Mouse (Mus musculus) CH12.LX (cell line): ENCODE measurements around the gene Sept12. TPM values are rescaled to one million over a fixed set of nuclear protein-coding genes. Genes with fewer than 3 reads are reported as not detected.

Experiments
- DNase-seq: peaks from one replicate; pipeline ENCODE4 v3.0.0-alpha.2; 2013; ENCODE audit errors: extremely low read depth
- H3K27ac ChIP-seq: 2 replicates; pipeline ENCODE4 v1.5.1; 2012; ENCODE audit warnings: low read depth, mild to moderate bottlenecking, control low read depth, moderate library complexity; ENCODE audit not compliant: insufficient read depth
- H3K27me3 ChIP-seq: replicated peaks from 2 replicates; pipeline ENCODE3; 2012; ENCODE audit warnings: inconsistent platforms
- H3K36me3 ChIP-seq, 2 experiments: replicated peaks in 1 of 2; 2 replicates each; pipeline versions ENCODE3 to v1.6.1; 2012; ENCODE audit warnings: inconsistent platforms in 1 of 2, low read length in 1 of 2, mild to moderate bottlenecking in 1 of 2, mixed read lengths in 1 of 2, moderate library complexity in 1 of 2; ENCODE audit not compliant: control insufficient read depth in 1 of 2, insufficient read depth in 1 of 2
- H3K4me1 ChIP-seq, 2 experiments: 2 replicates each; pipeline ENCODE4 v1.6.1; 2012; ENCODE audit warnings: inconsistent platforms in 1 of 2, moderate library complexity in 1 of 2; ENCODE audit not compliant: insufficient read depth in 2 of 2, control insufficient read depth in 1 of 2
- H3K4me2 ChIP-seq: 2 replicates; pipeline ENCODE4 v1.6.1; 2012; ENCODE audit warnings: low read depth, mild to moderate bottlenecking, control low read depth; ENCODE audit not compliant: poor library complexity, insufficient read depth, severe bottlenecking
- H3K4me3 ChIP-seq, 3 experiments: fragments of 150-350 bp in 1 of 3; sonication (generic) in 1 of 3; replicated peaks in 1 of 3; 2 replicates each; pipeline versions ENCODE3 to v1.5.1; 2011 to 2012; ENCODE audit warnings: low read depth in 2 of 3, low read length in 2 of 3, mild to moderate bottlenecking in 2 of 3, moderate library complexity in 2 of 3, control low read depth in 1 of 3, improper control_type of control experiment in 1 of 3, inconsistent platforms in 1 of 3, mixed read lengths in 1 of 3; ENCODE audit not compliant: poor library complexity in 1 of 3
- H3K79me2 ChIP-seq: replicated peaks from 2 replicates; pipeline ENCODE4 v1.6.1; 2012; ENCODE audit warnings: mild to moderate bottlenecking, moderate library complexity; ENCODE audit not compliant: control insufficient read depth, poor library complexity, insufficient read depth, severe bottlenecking; ENCODE audit errors: extremely low read depth
- H3K9ac ChIP-seq: 2 replicates; pipeline ENCODE4 v1.6.1; 2012; ENCODE audit warnings: low read depth, mild to moderate bottlenecking, control low read depth, moderate library complexity; ENCODE audit not compliant: insufficient read depth
- H3K9me3 ChIP-seq: replicated peaks from 2 replicates; pipeline ENCODE3; 2012; ENCODE audit warnings: low read length, inconsistent platforms, mixed read lengths
- BHLHE40 ChIP-seq: IDR thresholded peaks from 2 replicates; pipeline ENCODE4 v1.6.1; 2011; ENCODE audit warnings: mild to moderate bottlenecking, low read depth, low read length, improper control_type of control experiment
- CHD1 ChIP-seq: IDR thresholded peaks from 2 replicates; pipeline ENCODE4 v1.6.1; 2012; ENCODE audit warnings: low read depth, low read length, improper control_type of control experiment, inconsistent platforms
- CTCF ChIP-seq, 2 experiments: IDR thresholded peaks in 1 of 2; conservative IDR thresholded peaks in 1 of 2; 2 replicates each; pipeline ENCODE4 v1.5.1; 2011 to 2012; ENCODE audit warnings: low read depth in 2 of 2, low read length in 2 of 2, improper control_type of control experiment in 1 of 2, inconsistent platforms in 1 of 2, mild to moderate bottlenecking in 1 of 2, moderate library complexity in 1 of 2
- HCFC1 ChIP-seq: IDR thresholded peaks from 2 replicates; pipeline ENCODE4 v1.6.1; 2012; ENCODE audit warnings: low read depth, mild to moderate bottlenecking, inconsistent platforms, low read length, improper control_type of control experiment
- IRF4 ChIP-seq: IDR thresholded peaks from 2 replicates; pipeline ENCODE4 v1.6.1; 2014; ENCODE audit warnings: low read depth, mild to moderate bottlenecking, inconsistent platforms, low read length, improper control_type of control experiment
- JUN ChIP-seq: IDR thresholded peaks from 2 replicates; pipeline ENCODE4 v1.6.1; 2011; ENCODE audit warnings: low read depth, mild to moderate bottlenecking, low read length, improper control_type of control experiment, moderate library complexity; ENCODE audit not compliant: insufficient read depth
- JUND ChIP-seq: conservative IDR thresholded peaks from 2 replicates; pipeline ENCODE4 v1.6.1; 2011; ENCODE audit warnings: low read depth, low read length, improper control_type of control experiment
- KAT2A ChIP-seq: IDR thresholded peaks from 2 replicates; pipeline ENCODE4 v1.6.1; 2012; ENCODE audit warnings: low read length, improper control_type of control experiment, inconsistent platforms; ENCODE audit not compliant: insufficient replicate concordance
- MAX ChIP-seq: IDR thresholded peaks from 2 replicates; pipeline ENCODE4 v1.6.1; 2011; ENCODE audit warnings: low read length, improper control_type of control experiment
- MAZ ChIP-seq: IDR thresholded peaks from 2 replicates; pipeline ENCODE4 v1.6.1; 2012; ENCODE audit warnings: low read depth, mild to moderate bottlenecking, inconsistent platforms, low read length, improper control_type of control experiment, moderate library complexity
- MEF2A ChIP-seq: IDR thresholded peaks from 2 replicates; pipeline ENCODE4 v1.6.1; 2014; ENCODE audit warnings: low read depth, mild to moderate bottlenecking, inconsistent platforms, low read length, improper control_type of control experiment, borderline replicate concordance
- MXI1 ChIP-seq: IDR thresholded peaks from 2 replicates; pipeline ENCODE4 v1.6.1; 2011; ENCODE audit warnings: mild to moderate bottlenecking, low read depth, low read length, improper control_type of control experiment
- MYC ChIP-seq: IDR thresholded peaks from 2 replicates; pipeline ENCODE4 v1.6.1; 2011; ENCODE audit warnings: low read depth, mild to moderate bottlenecking, improper control_type of control experiment, low read length
- NELFE ChIP-seq: IDR thresholded peaks from 2 replicates; pipeline ENCODE4 v1.6.1; 2011; ENCODE audit warnings: low read depth, low read length, improper control_type of control experiment
- POLR2A ChIP-seq: IDR thresholded peaks from 2 replicates; pipeline ENCODE4 v1.6.1; 2011; ENCODE audit warnings: low read depth, mild to moderate bottlenecking, improper control_type of control experiment, low read length
- POLR2AphosphoS2 ChIP-seq: IDR thresholded peaks from 2 replicates; pipeline ENCODE4 v1.6.1; 2011; ENCODE audit warnings: low read depth, low read length, improper control_type of control experiment
- RAD21 ChIP-seq: IDR thresholded peaks from 2 replicates; pipeline ENCODE4 v1.6.1; 2011; ENCODE audit warnings: low read depth, mild to moderate bottlenecking, low read length, improper control_type of control experiment, moderate library complexity
- SIN3A ChIP-seq: IDR thresholded peaks from 2 replicates; pipeline ENCODE4 v1.6.1; 2012; ENCODE audit warnings: low read length, improper control_type of control experiment, inconsistent platforms
- SMC3 ChIP-seq: IDR thresholded peaks from 2 replicates; pipeline ENCODE4 v1.6.1; 2011; ENCODE audit warnings: low read depth, low read length, improper control_type of control experiment
- TBP ChIP-seq: conservative IDR thresholded peaks from 2 replicates; pipeline ENCODE4 v1.6.1; 2011; ENCODE audit warnings: low read depth, low read length, improper control_type of control experiment
- UBTF ChIP-seq: IDR thresholded peaks from 2 replicates; pipeline ENCODE4 v1.6.1; 2012; ENCODE audit warnings: low read depth, mild to moderate bottlenecking, inconsistent platforms, low read length, improper control_type of control experiment, moderate library complexity
- USF1 ChIP-seq: IDR thresholded peaks from 2 replicates; pipeline ENCODE4 v1.6.1; 2014; ENCODE audit warnings: low read depth, mild to moderate bottlenecking, inconsistent platforms, low read length, improper control_type of control experiment
- USF2 ChIP-seq: conservative IDR thresholded peaks from 2 replicates; pipeline ENCODE4 v1.6.1; 2011; ENCODE audit warnings: low read depth, low read length, improper control_type of control experiment
- ZC3H11A ChIP-seq: IDR thresholded peaks from 2 replicates; pipeline ENCODE4 v1.6.1; 2012; ENCODE audit warnings: low read depth, mild to moderate bottlenecking, inconsistent platforms, low read length, improper control_type of control experiment
- ZMIZ1 ChIP-seq: IDR thresholded peaks from 2 replicates; pipeline ENCODE4 v1.6.1; 2012; ENCODE audit warnings: low read depth, mild to moderate bottlenecking, inconsistent platforms, low read length, improper control_type of control experiment
- dilution Hi-C: fragments of 300-500 bp; cut with MboI; formaldehyde crosslinking; loops from 2 replicates; pipeline ENCODE4 v1.14.3; 2020; ENCODE audit warnings: low sequenced_read_pairs; ENCODE audit not compliant: extremely low pct_unique_long_range_greater_than_20kb, extremely low pct_ligation_motif_present
- in situ Hi-C: fragments of 300-500 bp; cut with MboI; formaldehyde crosslinking; loops from 3 replicates; pipeline ENCODE4 v1.14.3; 2019; ENCODE audit warnings: low sequenced_read_pairs, low pct_ligation_motif_present, low pct_unique_long_range_greater_than_20kb, mixed read lengths
- polyA plus RNA-seq: library from polyadenylated mRNA; unstranded; fragments of >175 nt; gene quantifications from 2 replicates; pipeline ENCODE4 v1.2.1, GENCODE M21; 2012; ENCODE audit warnings: low read depth; ENCODE audit not compliant: insufficient read length
- total RNA-seq, 2 experiments: library from RNA; depleted of rRNA; stranded (reverse); fragments of 300-350 nt in 1 of 2; fragments of >200 nt in 1 of 2; gene quantifications; 2 replicates each; pipeline ENCODE4 v1.2.3; 2012 to 2014

The Sept12 gene
- total and polyA plus RNA-seq, 3 experiments = 0.13 TPM; not detected in 2

GRCm38 (mm10) chr16:4963797-4964709 is 33.6 kb downstream of the Sept12 start, which contains the start of gene Anks3 (continued):
- TF ChIP-seq ZC3H11A = no peak

GRCm38 (mm10) chr16:4963346-4963745 is 34.3 kb downstream of the Sept12 start:
- DNase-seq = peak; percentile 34
- peaks cover 5 to 64% of the 10 kb centered on the region in 2 experiments for H3K4me1 ChIP-seq
- H3K9ac ChIP-seq = peak overlapping the region; percentile 65
- dilution Hi-C loops (no loop called here), in situ Hi-C loops (no loop called here)
- H3K4me3 ChIP-seq = peak overlapping the region; percentile 75 to 90 (median 82)
- H3K27me3 ChIP-seq = no peaks in the 10 kb centered on the region
- H3K36me3 ChIP-seq = peaks cover 7 to 33% of the 10 kb centered on the region in 2 experiments
- H3K79me2 ChIP-seq = peaks cover 19% of the 10 kb centered on the region
- TF ChIP-seq MEF2A (no peak), KAT2A (no peak), ZMIZ1 (peak; percentile 44; the same call in 1 of the 2 replicates), USF2 (no peak), MAX (peak; percentile 80), SIN3A (no peak), MAZ (no peak), CHD1 (peak; percentile 39; the same call in 1 of the 2 replicates), MXI1 (0 out of 2 replicates have a peak, but pooled peaks have one; percentile 21), IRF4 (no peak), POLR2A (no peak), CTCF (conservative IDR thresholded peaks at IDR 0.05 in 1 of 2, IDR thresholded peaks at IDR 0.05 in 1 of 2; ENCODE audit: low read depth in 2 of 2, low read length in 2 of 2) (no peak), JUN (no peak), NELFE (0 out of 2 replicates have a peak, but pooled peaks have one; percentile 22), USF1 (no peak), SMC3 (no peak), UBTF (no peak), HCFC1 (no peak), TBP (no peak), POLR2AphosphoS2 (no peak), BHLHE40 (no peak), MYC (0 out of 2 replicates have a peak, but pooled peaks have one; percentile 30), JUND (no peak), RAD21 (no peak), ZC3H11A (no peak)
- peak overlapping the region; percentile 77 for H3K4me2 ChIP-seq
- H3K9me3 ChIP-seq = no peaks in the 10 kb centered on the region
- no peak overlapping the region for H3K27ac ChIP-seq
